ENCODE assay signal across 12 mouse cellular contexts in the genomic region with DNA sequence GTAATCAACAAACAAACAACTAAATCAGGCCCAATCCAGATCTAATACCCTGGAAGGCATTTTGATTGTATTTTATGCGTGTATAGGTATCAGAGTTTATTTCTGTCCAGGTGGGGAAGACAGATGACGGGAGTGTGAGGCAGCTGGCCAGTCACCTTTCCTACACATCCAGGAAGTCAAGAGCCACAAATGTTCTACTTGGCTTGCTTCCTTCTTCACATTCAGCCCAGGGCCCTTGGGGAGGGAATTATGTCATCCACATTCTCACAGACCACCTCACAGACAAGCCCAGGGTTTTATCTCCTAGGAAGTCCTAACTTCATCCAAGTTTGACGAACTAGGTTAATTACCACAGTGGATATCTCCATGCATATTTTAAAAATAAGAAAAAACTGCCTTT.
DNase-seq lines count a peak whose midpoint lies in the region; ATAC-seq lines count a peak whose summit lies in the region.
"Had no signal": no experiment of that assay in that cellular context is flagged by ENCODE, and none has a peak within 500 bp of the region (broad histone marks: within the 10 kb centered on the region; RNA-seq: fewer than 3 reads in every experiment).

No protein-coding gene starts in this region.

- H3K27ac ChIP-seq in heart, embryonic 11.5 days (ENCODE audit: low read depth, low read length): no peak overlapping the region
- H3K27ac ChIP-seq in midbrain, embryonic 10.5 days (replicated peaks): peak overlapping the region; percentile 28; the same call in 1 of the 2 replicates
- no peak overlapping the region for H3K27ac ChIP-seq in midbrain, embryonic 16.5 days (ENCODE audit: low read length)
- H3K27ac ChIP-seq in limb, embryonic 15.5 days: peak overlapping the region; percentile 50
- H3K27ac ChIP-seq: hindbrain, embryonic 12.5 days had no signal

- H3K9ac ChIP-seq in heart, embryonic 11.5 days (ENCODE audit: low read depth, low read length): no peak overlapping the region
- H3K9ac ChIP-seq in midbrain, embryonic 16.5 days (ENCODE audit: low read depth, low read length): no peak overlapping the region
- no peak overlapping the region for H3K9ac ChIP-seq in limb, embryonic 15.5 days
- H3K9ac ChIP-seq: hindbrain, embryonic 12.5 days; liver, postnatal 0 days had no signal

- no peak overlapping the region for H3K4me3 ChIP-seq in heart, embryonic 11.5 days (ENCODE audit: low read depth, low read length)
- H3K4me3 ChIP-seq in midbrain, embryonic 10.5 days: no peak overlapping the region
- no peak overlapping the region for H3K4me3 ChIP-seq in midbrain, embryonic 16.5 days (ENCODE audit: low read depth, low read length)
- no peak overlapping the region for H3K4me3 ChIP-seq in limb, embryonic 15.5 days
- H3K4me3 ChIP-seq: hindbrain, embryonic 12.5 days had no signal

- peaks cover 3% of the 10 kb centered on the region for H3K4me1 ChIP-seq in heart, embryonic 11.5 days (ENCODE audit: control insufficient read depth, insufficient read depth, low read length)
- H3K4me1 ChIP-seq in midbrain, embryonic 10.5 days: peaks cover 16% of the 10 kb centered on the region
- peaks cover 5% of the 10 kb centered on the region; the same call in 1 of the 2 replicates for H3K4me1 ChIP-seq in midbrain, embryonic 16.5 days (ENCODE audit: control insufficient read depth, insufficient read depth, low read length)
- peaks cover 18% of the 10 kb centered on the region for H3K4me1 ChIP-seq in limb, embryonic 15.5 days

- H3K27me3 ChIP-seq in heart, embryonic 11.5 days (ENCODE audit: control insufficient read depth, insufficient read depth, low read length): no peaks in the 10 kb centered on the region
- H3K27me3 ChIP-seq in midbrain, embryonic 10.5 days (ENCODE audit: low read depth, poor library complexity, severe bottlenecking): no peaks in the 10 kb centered on the region
- no peaks in the 10 kb centered on the region for H3K27me3 ChIP-seq in midbrain, embryonic 16.5 days (ENCODE audit: control insufficient read depth, insufficient read depth, low read depth, low read length)
- H3K27me3 ChIP-seq in limb, embryonic 15.5 days: no peaks in the 10 kb centered on the region
- H3K27me3 ChIP-seq: hindbrain, embryonic 12.5 days had no signal

- DNase-seq in heart, adult 18-20 months: peak; percentile 32 to 35
- no peak for DNase-seq in midbrain, embryonic 10.5 days (ENCODE audit: low spot score)
- DNase-seq in heart, adult 9 months (ENCODE audit: low spot score in 2 of 2): peak; percentile 36 to 59
- no peak for DNase-seq in frontal cortex, postnatal 36 days (ENCODE audit: low spot score in 2 of 2)
- DNase-seq in right cerebral cortex, postnatal 25 days: no peak
- DNase-seq: cerebellum, adult 11-12 months; liver, postnatal 0 days; thymus, postnatal 36 days had no signal

- H3K4me2 ChIP-seq in heart, embryonic 11.5 days: no peak overlapping the region
- H3K4me2 ChIP-seq in midbrain, embryonic 16.5 days (ENCODE audit: low read length): no peak overlapping the region
- H3K4me2 ChIP-seq in limb, embryonic 15.5 days: no peak overlapping the region
- H3K4me2 ChIP-seq: hindbrain, embryonic 12.5 days had no signal

- 70% methylated on average over 3 of the region's 3 CpGs for WGBS in heart, embryonic 11.5 days (ENCODE audit: insufficient replicate concordance)
- WGBS in midbrain, embryonic 10.5 days: 93% methylated on average over 3 of the region's 3 CpGs
- 72% methylated on average over 3 of the region's 3 CpGs for WGBS in midbrain, embryonic 16.5 days
- 66% methylated on average over 3 of the region's 3 CpGs for WGBS in limb, embryonic 15.5 days

- H3K36me3 ChIP-seq in heart, embryonic 11.5 days (ENCODE audit: control insufficient read depth, insufficient read depth, low read length): no peaks in the 10 kb centered on the region
- H3K36me3 ChIP-seq in midbrain, embryonic 10.5 days: no peaks in the 10 kb centered on the region
- no peaks in the 10 kb centered on the region for H3K36me3 ChIP-seq in midbrain, embryonic 16.5 days (ENCODE audit: control insufficient read depth, insufficient read depth, low read length)
- no peaks in the 10 kb centered on the region for H3K36me3 ChIP-seq in limb, embryonic 15.5 days
- H3K36me3 ChIP-seq: hindbrain, embryonic 12.5 days had no signal

- ATAC-seq in heart, embryonic 11.5 days (replicated peaks; ENCODE audit: insufficient number of reproducible peaks, low FRiP score, low TSS enrichment): no peak
- no peak for ATAC-seq in midbrain, embryonic 16.5 days
- ATAC-seq in limb, embryonic 15.5 days (ENCODE audit: insufficient number of reproducible peaks, low FRiP score, low TSS enrichment, low read depth): no peak
- ATAC-seq: liver, postnatal 0 days had no signal

- H3K9me3 ChIP-seq in heart, embryonic 11.5 days (replicated peaks; ENCODE audit: control insufficient read depth, low read length): no peaks in the 10 kb centered on the region
- H3K9me3 ChIP-seq in midbrain, embryonic 10.5 days (replicated peaks): 0 out of 2 replicates have a peak, but pooled peaks cover 3% of the 10 kb centered on the region
- H3K9me3 ChIP-seq in midbrain, embryonic 16.5 days (replicated peaks; ENCODE audit: control insufficient read depth, low read length, poor library complexity, severe bottlenecking): no peaks in the 10 kb centered on the region
- H3K9me3 ChIP-seq in limb, embryonic 15.5 days: no peaks in the 10 kb centered on the region
- H3K9me3 ChIP-seq: hindbrain, embryonic 12.5 days had no signal

Comparison
In these comparisons a context has a peak if more than half of its experiments do, and no peak if none do; other contexts are left out.
1. H3K27ac ChIP-seq: peak in midbrain, embryonic 10.5 days (single experiment) and limb, embryonic 15.5 days (single experiment); none in heart, embryonic 11.5 days (single experiment) and midbrain, embryonic 16.5 days (single experiment).
2. DNase-seq: peak in heart, adult 18-20 months (2 of 2) and heart, adult 9 months (2 of 2); none in midbrain, embryonic 10.5 days (single experiment), frontal cortex, postnatal 36 days (0 of 2) and right cerebral cortex, postnatal 25 days (single experiment).